Mouse (Mus musculus) large intestine, adult 2 months (tissue): ENCODE data around the gene Tm7sf3. TPM values are rescaled to one million over a fixed set of nuclear protein-coding genes. Genes with fewer than 3 reads are reported as not detected.

ENCODE experiments used
- polyA plus RNA-seq: library from polyadenylated mRNA; depleted of rRNA; stranded (reverse); fragments of >200 nt; gene quantifications from 2 replicates; pipeline ENCODE4 v1.2.3, GENCODE M21; 2012; rRNA removed

The Tm7sf3 gene
- polyA plus RNA-seq, 1 experiment = 20.6 TPM

Other genes with a start within 250 kb of the Tm7sf3 start
- 6.8 and 8.1 TPM in 2 replicates for gene Itpr2, start 140.6 kb downstream of the Tm7sf3 start, polyA plus RNA-seq
- 28.8 and 48.2 TPM in 2 replicates for gene Fgfr1op2, start 65.6 kb downstream of the Tm7sf3 start, polyA plus RNA-seq
- gene Ints13, start 65.0 kb downstream of the Tm7sf3 start, polyA plus RNA-seq = 10.4 and 11.0 TPM in 2 replicates
- 32.2 and 38.8 TPM in 2 replicates for gene Med21, start 277 bp downstream of the Tm7sf3 start, polyA plus RNA-seq
- gene Stk38l, start 82.2 kb upstream of the Tm7sf3 start, polyA plus RNA-seq = 4.6 and 4.8 TPM in 2 replicates
- 0.48 and 2.6 TPM in 2 replicates for gene Arntl2, start 153.2 kb upstream of the Tm7sf3 start, polyA plus RNA-seq
- not detected in 2 replicates for gene Smco2, start 207.3 kb upstream of the Tm7sf3 start, polyA plus RNA-seq
- 5.0 and 7.8 TPM in 2 replicates for gene Ppfibp1, start 245.7 kb upstream of the Tm7sf3 start, polyA plus RNA-seq